Mouse (Mus musculus) lung, adult 2 months (tissue): Measurements from ENCODE around the gene Barhl2.

Experiments
- CTCF ChIP-seq: fragments of 200-500 bp; IDR thresholded peaks from 2 replicates; pipeline ENCODE4 v1.5.1; 2011; ENCODE audit warnings: mild to moderate bottlenecking, low read length, control low read depth; ENCODE audit not compliant: insufficient read depth
- POLR2A ChIP-seq: fragments of 200-500 bp; IDR thresholded peaks from 2 replicates; pipeline ENCODE4 v1.6.1; 2011; ENCODE audit warnings: low read depth, mild to moderate bottlenecking, control low read depth, low read length, borderline replicate concordance; ENCODE audit errors: extremely low read depth

GRCm38 (mm10) chr5:106460535-106460934 is 2.6 kb upstream of the Barhl2 start:
- TF ChIP-seq CTCF (no peak), POLR2A (no peak)
